Mouse (Mus musculus): ENCODE results near the gene Mrrf. TPM values are rescaled to one million over a fixed set of nuclear protein-coding genes. Genes with fewer than 3 reads are reported as not detected.
A peak's percentile ranks its signal among the peaks of the same experiment; 100 is the strongest.

Mrrf gene
- total and polyA plus RNA-seq, 2 experiments from 2014 or later: 29.7 to 38.5 TPM

GRCm38 (mm10) chr2:36197919-36198881 is 62.0 kb downstream of the Mrrf start:
- 0 out of 2 replicates have a peak overlapping the region, but pooled peaks have one; percentile 1 for H3K4me3 ChIP-seq (ENCODE audit: low read depth, low read length)

DNA sequence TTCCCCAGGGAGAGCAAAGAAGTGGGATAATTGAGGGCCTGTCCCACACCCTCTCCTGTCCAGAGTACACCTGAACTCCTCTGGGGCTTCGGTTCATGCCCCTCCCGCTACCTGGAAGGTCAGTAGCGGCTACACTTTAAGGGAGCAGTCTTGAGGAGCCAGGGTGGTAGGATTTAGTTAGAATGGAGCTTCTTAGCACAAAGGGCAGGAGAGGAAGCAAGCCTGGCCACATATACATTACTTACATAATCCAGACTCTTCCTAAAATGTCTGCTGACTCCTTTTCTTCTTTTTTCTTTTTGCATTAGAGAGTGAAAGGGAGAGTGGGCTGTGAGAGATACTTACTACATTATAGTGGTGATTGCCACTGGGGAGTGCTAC is 62.7 kb downstream of the Mrrf start:
- H3K4me2 ChIP-seq (ENCODE audit: low read depth, low read length): peak overlapping the region; percentile 50
- WGBS: 29% methylated on average over 3 of the region's 3 CpGs
- H3K27me3 ChIP-seq (ENCODE audit: control insufficient read depth, insufficient read depth, low read length): peaks cover 16% of the 10 kb centered on the region; the same call in 1 of the 2 replicates
- ATAC-seq (ENCODE audit: insufficient read depth, low read depth): no peak
- no peaks in the 10 kb centered on the region for H3K9me3 ChIP-seq (replicated peaks; ENCODE audit: control insufficient read depth, low read length)
- TF ChIP-seq EP300 (IDR thresholded peaks at IDR 0.05; ENCODE audit: low read depth) (no peak), CTCF (IDR thresholded peaks at IDR 0.05; ENCODE audit: low read depth) (no peak)
- H3K27ac ChIP-seq (ENCODE audit: low read depth): peak overlapping the region; percentile 52
- 0 out of 2 replicates have a peak overlapping the region, but pooled peaks have one; percentile 1 for H3K4me3 ChIP-seq (ENCODE audit: low read depth, low read length)
- H3K9ac ChIP-seq (replicated peaks; ENCODE audit: low read depth, low read length): peak overlapping the region; percentile 21; the same call in 1 of the 2 replicates
- no peak for DNase-seq (ENCODE audit: low spot score)
- peaks cover 44% of the 10 kb centered on the region for H3K4me1 ChIP-seq (ENCODE audit: control insufficient read depth, insufficient read depth)
- no peaks in the 10 kb centered on the region for H3K36me3 ChIP-seq (replicated peaks; ENCODE audit: control insufficient read depth, insufficient read depth, low read length)

More at GRCm38 (mm10) chr2:36197919-36198881, 62.0 kb downstream of the Mrrf start:
- Histone ChIP-seq H3K9me3 (replicated peaks; ENCODE audit: control insufficient read depth, low read length) (no peaks in the 10 kb centered on the region), H3K27ac (ENCODE audit: low read depth) (peak overlapping the region; percentile 52), H3K4me2 (ENCODE audit: low read depth, low read length) (peak overlapping the region; percentile 50), H3K36me3 (replicated peaks; ENCODE audit: control insufficient read depth, insufficient read depth, low read length) (no peaks in the 10 kb centered on the region), H3K27me3 (ENCODE audit: control insufficient read depth, insufficient read depth, low read length) (peaks cover 16% of the 10 kb centered on the region; the same call in 1 of the 2 replicates), H3K4me1 (ENCODE audit: control insufficient read depth, insufficient read depth) (peaks cover 39% of the 10 kb centered on the region), H3K9ac (replicated peaks; ENCODE audit: low read depth, low read length) (peak overlapping the region; percentile 21; the same call in 1 of the 2 replicates)
- 9% methylated on average over 20 of the region's 20 CpGs for WGBS
- peak; percentile 87 for ATAC-seq (ENCODE audit: insufficient read depth, low read depth)
- DNase-seq (ENCODE audit: low spot score): peak; percentile 75
- peak; percentile 72 for TF ChIP-seq EP300 (IDR thresholded peaks at IDR 0.05; ENCODE audit: low read depth)
- no peak for TF ChIP-seq CTCF (IDR thresholded peaks at IDR 0.05; ENCODE audit: low read depth)

GRCm38 (mm10) chr2:36200813-36201212 is 64.6 kb downstream of the Mrrf start:
- H3K27me3 ChIP-seq (ENCODE audit: control insufficient read depth, insufficient read depth, low read length): peaks cover 24% of the 10 kb centered on the region; the same call in 1 of the 2 replicates
- peaks cover 44% of the 10 kb centered on the region for H3K4me1 ChIP-seq (ENCODE audit: control insufficient read depth, insufficient read depth)
- H3K9ac ChIP-seq (replicated peaks; ENCODE audit: low read depth, low read length): no peak overlapping the region
- ATAC-seq (ENCODE audit: insufficient read depth, low read depth): no peak
- no peak overlapping the region for H3K4me2 ChIP-seq (ENCODE audit: low read depth, low read length)
- no peak overlapping the region for H3K27ac ChIP-seq (ENCODE audit: low read depth)
- no peak for TF ChIP-seq EP300 (IDR thresholded peaks at IDR 0.05; ENCODE audit: low read depth)
- no peak for TF ChIP-seq CTCF (IDR thresholded peaks at IDR 0.05; ENCODE audit: low read depth)
- no peaks in the 10 kb centered on the region for H3K9me3 ChIP-seq (replicated peaks; ENCODE audit: control insufficient read depth, low read length)
- DNase-seq (ENCODE audit: low spot score): no peak
- WGBS: 69% methylated on average over 2 of the region's 2 CpGs
- no peaks in the 10 kb centered on the region for H3K36me3 ChIP-seq (replicated peaks; ENCODE audit: control insufficient read depth, insufficient read depth, low read length)
- no peak overlapping the region for H3K4me3 ChIP-seq (ENCODE audit: low read depth, low read length)

DNA sequence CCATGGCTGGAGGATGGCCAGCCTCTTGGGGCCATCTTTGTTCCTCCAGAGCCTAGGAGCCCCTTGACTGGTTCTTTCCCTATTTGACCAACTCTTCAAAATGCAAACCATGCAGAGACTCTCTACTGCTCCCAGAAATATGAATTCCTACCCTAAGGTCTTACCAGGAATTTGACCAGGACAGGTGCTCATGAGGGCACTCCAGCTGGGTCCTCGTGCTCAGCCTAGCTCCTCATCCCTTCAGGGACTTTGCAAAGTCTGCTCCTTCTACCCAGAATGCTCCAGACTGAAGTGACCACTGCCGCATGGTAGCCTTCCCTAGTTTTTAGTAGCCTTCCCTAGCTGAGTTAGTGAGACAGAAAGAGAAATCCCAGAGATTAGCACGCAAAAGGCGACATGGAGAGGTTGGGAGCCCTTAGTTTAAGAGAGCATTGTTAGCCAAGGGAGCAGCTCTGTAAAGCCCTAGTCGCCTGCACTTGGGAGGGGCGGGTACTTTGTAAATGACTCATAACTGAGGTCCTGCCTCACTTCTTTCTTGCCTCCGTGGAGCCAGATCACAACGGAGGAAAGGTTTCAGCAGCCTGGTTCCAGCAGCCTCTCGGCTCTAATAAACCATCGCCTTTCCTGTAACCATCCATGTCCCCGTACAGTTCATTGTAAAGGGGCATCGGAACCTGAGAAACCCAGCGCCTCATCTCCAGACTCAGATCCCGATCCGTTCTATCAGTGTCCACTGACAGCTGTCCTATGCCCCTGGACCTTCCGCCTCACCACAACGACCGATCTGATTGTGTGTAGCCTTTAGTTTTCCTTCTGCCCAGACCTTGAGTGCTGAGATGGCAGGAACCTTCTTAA is 65.8 kb downstream of the Mrrf start:
- TF ChIP-seq CTCF (IDR thresholded peaks at IDR 0.05; ENCODE audit: low read depth): no peak
- H3K4me3 ChIP-seq (ENCODE audit: low read depth, low read length): peak overlapping the region; percentile 43
- peaks cover 38% of the 10 kb centered on the region for H3K4me1 ChIP-seq (ENCODE audit: control insufficient read depth, insufficient read depth)
- ATAC-seq (ENCODE audit: insufficient read depth, low read depth) (no peak), DNase-seq (ENCODE audit: low spot score) (no peak)
- no peak overlapping the region for H3K27ac ChIP-seq (ENCODE audit: low read depth)
- 30% methylated on average over 18 of the region's 18 CpGs for WGBS
- H3K36me3 ChIP-seq (replicated peaks; ENCODE audit: control insufficient read depth, insufficient read depth, low read length): no peaks in the 10 kb centered on the region
- H3K9ac ChIP-seq (replicated peaks; ENCODE audit: low read depth, low read length): 0 out of 2 replicates have a peak overlapping the region, but pooled peaks have one; percentile 8
- H3K27me3 ChIP-seq (ENCODE audit: control insufficient read depth, insufficient read depth, low read length): peaks cover 24% of the 10 kb centered on the region; the same call in 1 of the 2 replicates
- H3K4me2 ChIP-seq (ENCODE audit: low read depth, low read length): peak overlapping the region; percentile 68
- no peaks in the 10 kb centered on the region for H3K9me3 ChIP-seq (replicated peaks; ENCODE audit: control insufficient read depth, low read length)

DNA sequence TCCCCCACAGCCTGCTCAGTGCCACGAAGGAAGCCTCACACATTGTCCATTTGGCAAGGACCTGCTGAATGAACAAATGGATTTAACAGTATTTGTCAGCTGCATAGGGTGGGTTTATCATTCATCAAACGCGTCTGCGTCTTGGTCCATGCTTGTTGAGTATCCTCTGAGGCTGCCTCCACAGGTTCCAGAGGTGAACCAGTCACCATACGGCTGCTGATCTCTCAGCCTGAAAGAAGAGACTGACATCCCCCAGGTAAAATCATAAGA is 66.4 kb downstream of the Mrrf start:
- Histone ChIP-seq H3K4me1 (ENCODE audit: control insufficient read depth, insufficient read depth) (peaks cover 34% of the 10 kb centered on the region), H3K27me3 (ENCODE audit: control insufficient read depth, insufficient read depth, low read length) (peaks cover 24% of the 10 kb centered on the region; the same call in 1 of the 2 replicates), H3K27ac (ENCODE audit: low read depth) (no peak overlapping the region), H3K9ac (replicated peaks; ENCODE audit: low read depth, low read length) (0 out of 2 replicates have a peak overlapping the region, but pooled peaks have one; percentile 8), H3K4me2 (ENCODE audit: low read depth, low read length) (peak overlapping the region; percentile 68), H3K4me3 (ENCODE audit: low read depth, low read length) (peak overlapping the region; percentile 43), H3K36me3 (replicated peaks; ENCODE audit: control insufficient read depth, insufficient read depth, low read length) (no peaks in the 10 kb centered on the region), H3K9me3 (replicated peaks; ENCODE audit: control insufficient read depth, low read length) (no peaks in the 10 kb centered on the region)
- 22% methylated on average over 5 of the region's 5 CpGs for WGBS
- DNase-seq (ENCODE audit: low spot score) (no peak), ATAC-seq (ENCODE audit: insufficient read depth, low read depth) (no peak)
- TF ChIP-seq EP300 (IDR thresholded peaks at IDR 0.05; ENCODE audit: low read depth): no peak
- TF ChIP-seq CTCF (IDR thresholded peaks at IDR 0.05; ENCODE audit: low read depth): no peak
